Mouse (Mus musculus) thymus, postnatal 25 days (tissue): ENCODE results near the gene Shprh.
"Not testable (repeated sequence)": the region's sequence is repeated elsewhere in the genome, so short reads cannot be mapped to it uniquely, and the experiment has no call there.

Source experiments
- DNase-seq: peaks from one replicate; pipeline ENCODE4 v3.0.0; 2022

The Shprh gene

GRCm38 (mm10) chr10:11250247-11250997 lies 101.2 kb downstream of the Shprh start:
- no peak for DNase-seq

GRCm38 (mm10) chr10:11253581-11253980 lies 104.4 kb downstream of the Shprh start:
- DNase-seq: not testable (repeated sequence)

GRCm38 (mm10) chr10:11260119-11260518 lies 110.9 kb downstream of the Shprh start:
- no peak for DNase-seq

- DNase-seq: not testable (repeated sequence)
These were observed 113.1 kb downstream of the Shprh start for GRCm38 (mm10) chr10:11262292-11262691.

GRCm38 (mm10) chr10:11263795-11264194 lies 114.6 kb downstream of the Shprh start:
- not testable (repeated sequence) for DNase-seq
